Mouse (Mus musculus) megakaryocyte, adult 5-6 weeks (primary cell): ENCODE results near the gene Kif18b. TPM values are rescaled to one million over a fixed set of nuclear protein-coding genes. Genes with fewer than 3 reads are reported as not detected.

Experiments used
- ATAC-seq: 2 replicates; pipeline ENCODE4 v1.8.0; 2016; ENCODE audit warnings: mild to moderate bottlenecking, inconsistent platforms; ENCODE audit not compliant: poor library complexity, severe bottlenecking
- total RNA-seq, 2 experiments: library from RNA; stranded (forward) in 1 of 2; stranded (reverse) in 1 of 2; fragments of 153-499, 151-499 nt in 1 of 2; fragments of 221-1000, 200-1000 nt in 1 of 2; gene quantifications; 2 replicates each; pipeline versions ENCODE4 v1.2.3 to v1.2.4; 2015 to 2017

Gene Kif18b
- total RNA-seq, 2 experiments from 2014 or later: 22.1 to 25.4 TPM

GRCm38 (mm10) chr11:102884616-102885219 is 40.2 kb downstream of the Kif18b start, which contains the start of gene Fam187a:
Fam187a (plus strand) TSS chr11:102885169.
- no peak for ATAC-seq

GRCm38 (mm10) chr11:102881314-102882198 is 43.4 kb downstream of the Kif18b start:
- ATAC-seq: no peak

DNA sequence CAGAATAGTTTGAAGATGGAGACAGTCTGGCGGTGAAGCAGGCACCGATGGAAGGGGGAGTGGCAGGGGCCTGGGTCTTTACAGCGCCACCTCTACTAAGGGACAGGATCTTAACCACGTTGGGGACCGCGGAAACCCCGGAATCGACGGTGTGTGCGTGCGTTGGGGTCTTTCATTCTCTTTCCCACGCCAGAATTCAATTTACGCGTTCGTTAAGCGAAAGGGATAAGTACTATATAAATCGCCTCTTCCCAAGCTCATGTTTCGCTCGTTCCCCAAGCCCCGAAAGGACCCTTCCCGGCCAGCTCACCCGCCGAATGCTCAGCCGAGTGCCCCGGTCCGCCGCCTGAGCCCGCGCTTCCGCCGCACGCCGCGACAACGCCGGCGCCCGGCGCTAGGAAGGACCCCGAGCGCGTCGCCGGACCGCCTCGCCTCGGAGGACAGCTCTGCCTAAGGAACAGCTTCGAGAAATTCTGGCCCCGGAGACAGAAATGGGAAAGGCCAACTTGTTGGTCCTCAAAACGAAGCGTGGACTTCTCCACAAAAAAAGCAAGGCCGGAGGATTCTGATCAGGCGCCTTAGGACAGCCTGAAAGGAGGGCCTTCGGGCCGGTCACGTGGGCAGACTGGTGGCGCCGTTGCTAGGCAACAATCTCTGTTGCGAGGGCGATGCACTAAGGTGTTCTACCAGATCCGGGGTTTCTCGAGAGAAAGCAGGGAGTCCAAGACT is 44.2 kb downstream of the Kif18b start, which contains the start of the genes Eftud2 and Ccdc103:
Gene Eftud2 (minus strand): TSS at position 401 of the 729 bp plus-strand sequence.
Gene Ccdc103 (plus strand): TSS at position 620 of the 729 bp plus-strand sequence.
- peak; percentile 96 for ATAC-seq

- no peak for ATAC-seq
Observed at GRCm38 (mm10) chr11:102879558-102879957, 45.4 kb downstream of the Kif18b start.

- no peak for ATAC-seq
Observed at GRCm38 (mm10) chr11:102874801-102875334, 50.1 kb downstream of the Kif18b start.

DNA sequence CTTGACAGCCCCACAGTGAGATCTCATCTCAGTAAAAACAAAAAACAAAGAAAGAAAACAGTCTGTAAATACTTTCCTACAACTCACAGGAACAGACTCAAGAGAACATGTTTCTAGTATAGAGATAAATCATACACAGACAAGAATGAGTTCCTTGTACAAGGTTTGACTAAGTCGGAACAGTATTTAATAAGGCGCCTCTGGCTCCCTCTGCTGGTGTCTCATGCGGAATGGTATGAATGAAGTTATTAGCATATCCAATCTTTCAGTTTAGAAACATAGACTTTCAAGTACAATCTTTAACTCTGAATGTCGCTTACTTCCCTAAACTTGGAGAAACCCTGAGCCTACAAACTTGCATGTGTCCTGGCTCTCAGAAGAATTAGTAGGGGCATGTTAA is 60.7 kb downstream of the Kif18b start:
- no peak for ATAC-seq

- no peak for ATAC-seq
Observed at GRCm38 (mm10) chr11:102859933-102860332, 65.0 kb downstream of the Kif18b start.

DNA sequence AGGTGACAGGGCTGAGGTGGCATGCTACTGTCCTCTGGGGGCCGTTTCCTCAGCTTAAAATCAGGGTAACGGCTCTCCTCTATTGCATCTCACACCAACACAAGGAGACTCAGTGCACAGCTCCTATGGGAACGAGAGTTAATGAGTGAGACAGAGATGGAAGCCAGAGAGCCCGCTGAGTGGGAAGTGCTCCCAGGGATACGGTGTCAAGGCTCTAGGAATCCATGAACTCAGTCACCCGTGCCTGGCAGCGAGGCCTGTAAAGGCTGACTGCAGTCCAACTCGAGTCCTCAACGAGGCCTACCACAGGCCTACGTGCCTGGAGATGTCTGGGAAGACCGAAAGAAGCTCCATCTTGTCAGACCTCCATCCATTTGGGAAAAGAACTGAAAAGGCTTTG is 66.0 kb downstream of the Kif18b start:
- no peak for ATAC-seq

DNA sequence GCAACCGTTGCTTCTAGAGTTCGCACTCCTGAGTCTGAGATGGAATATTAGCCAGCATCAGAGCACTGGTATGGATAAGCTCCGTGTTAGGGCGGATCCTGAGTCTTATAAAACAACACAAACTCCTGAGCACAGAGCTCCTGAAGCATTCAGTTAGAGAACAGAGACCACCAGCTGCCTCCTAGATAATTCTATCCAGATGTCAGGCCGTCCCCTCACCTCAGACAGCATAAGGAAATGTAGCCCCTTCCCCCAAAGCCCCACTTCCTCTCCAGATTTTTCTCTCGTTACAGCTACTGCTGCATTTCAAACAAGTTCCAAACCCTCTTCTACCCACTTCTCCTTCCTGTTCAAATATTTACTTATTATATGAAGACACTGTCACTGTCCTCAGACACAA is 69.0 kb downstream of the Kif18b start:
- ATAC-seq: no peak

Other genes with a start within 250 kb of the Kif18b start
- 17.1 and 18.1 TPM in 2 replicates for gene Ccdc43, start 227.3 kb downstream of the Kif18b start, total RNA-seq (2015)
- 27.2 and 30.2 TPM in 2 replicates for gene Ccdc43, start 227.3 kb downstream of the Kif18b start, total RNA-seq (2017)
- 0.54 and 0.62 TPM in 2 replicates for gene Adam11, start 163.7 kb downstream of the Kif18b start, total RNA-seq (2015)
- 0.81 TPM in 1 of 2 replicates, not detected in the other for gene Adam11, start 163.7 kb downstream of the Kif18b start, total RNA-seq (2017)
- 0.11 TPM in 2 replicates for gene Gjc1, start 105.4 kb downstream of the Kif18b start, total RNA-seq (2015)
- 0.40 and 0.89 TPM in 2 replicates for gene Gjc1, start 105.4 kb downstream of the Kif18b start, total RNA-seq (2017)
- not detected in 2 replicates for gene Higd1b, start 89.3 kb downstream of the Kif18b start, total RNA-seq (2015)
- gene Higd1b, start 89.3 kb downstream of the Kif18b start, total RNA-seq (2017): not detected in 2 replicates
- gene Eftud2, start 44.1 kb downstream of the Kif18b start, total RNA-seq (2015): 67.2 and 80.2 TPM in 2 replicates
- 62.9 and 70.6 TPM in 2 replicates for gene Eftud2, start 44.1 kb downstream of the Kif18b start, total RNA-seq (2017)
- gene Ccdc103, start 43.9 kb downstream of the Kif18b start, total RNA-seq (2015): not detected in 2 replicates
- gene Ccdc103, start 43.9 kb downstream of the Kif18b start, total RNA-seq (2017): not detected in 2 replicates
- not detected in 2 replicates for gene Fam187a, start 40.0 kb downstream of the Kif18b start, total RNA-seq (2015)
- gene Fam187a, start 40.0 kb downstream of the Kif18b start, total RNA-seq (2017): not detected in 2 replicates
- 0.18 and 0.49 TPM in 2 replicates for gene Gfap, start 24.2 kb downstream of the Kif18b start, total RNA-seq (2015)
- 0.49 TPM in 1 of 2 replicates, not detected in the other for gene Gfap, start 24.2 kb downstream of the Kif18b start, total RNA-seq (2017)
- gene C1ql1, start 21.6 kb upstream of the Kif18b start, total RNA-seq (2015): not detected in 2 replicates
- not detected in 2 replicates for gene C1ql1, start 21.6 kb upstream of the Kif18b start, total RNA-seq (2017)
- 41.5 and 41.7 TPM in 2 replicates for gene Nmt1, start 103.1 kb upstream of the Kif18b start, total RNA-seq (2015)
- gene Nmt1, start 103.1 kb upstream of the Kif18b start, total RNA-seq (2017): 35.0 and 40.9 TPM in 2 replicates
- 20.5 and 20.7 TPM in 2 replicates for gene Dcakd, start 103.2 kb upstream of the Kif18b start, total RNA-seq (2015)
- 6.8 and 9.3 TPM in 2 replicates for gene Dcakd, start 103.2 kb upstream of the Kif18b start, total RNA-seq (2017)
- not detected in 2 replicates for gene Plcd3, start 176.5 kb upstream of the Kif18b start, total RNA-seq (2015)
- not detected in 2 replicates for gene Plcd3, start 176.5 kb upstream of the Kif18b start, total RNA-seq (2017)
- gene Acbd4, start 176.6 kb upstream of the Kif18b start, total RNA-seq (2015): 3.2 and 6.2 TPM in 2 replicates
- 9.3 and 9.4 TPM in 2 replicates for gene Acbd4, start 176.6 kb upstream of the Kif18b start, total RNA-seq (2017)
- gene Hexim1, start 191.1 kb upstream of the Kif18b start, total RNA-seq (2015): 10.1 TPM in 2 replicates
- gene Hexim1, start 191.1 kb upstream of the Kif18b start, total RNA-seq (2017): 17.0 and 24.6 TPM in 2 replicates
- gene Hexim2, start 207.3 kb upstream of the Kif18b start, total RNA-seq (2015): 0.25 and 1.8 TPM in 2 replicates
- gene Hexim2, start 207.3 kb upstream of the Kif18b start, total RNA-seq (2017): 1.0 and 2.1 TPM in 2 replicates
- gene Fmnl1, start 246.0 kb upstream of the Kif18b start, total RNA-seq (2015): 387 and 407 TPM in 2 replicates
- 126 and 152 TPM in 2 replicates for gene Fmnl1, start 246.0 kb upstream of the Kif18b start, total RNA-seq (2017)